Mouse (Mus musculus): Measurements from ENCODE around the gene Mettl2.

GRCm38 (mm10) chr11:105164516-105165510 lies 38.6 kb downstream of the Mettl2 start:
- TF ChIP-seq GATA1 (IDR thresholded peaks at IDR 0.05; ENCODE audit: borderline replicate concordance, low read length) (no peak), FLI1 (IDR thresholded peaks at IDR 0.05; ENCODE audit: low read length) (no peak)

Data from megakaryocyte, embryonic 14.5 days (primary cell).